Mouse (Mus musculus): Measurements from ENCODE around the gene Rps5. TPM values are rescaled to one million over a fixed set of nuclear protein-coding genes. Genes with fewer than 3 reads are reported as not detected.
"Not testable (repeated sequence)": the region's sequence is repeated elsewhere in the genome, so short reads cannot be mapped to it uniquely, and the experiment has no call there.

The Rps5 gene
- total RNA-seq (2021): 100 to 1,000 TPM; 473 to 557 TPM
- long read RNA-seq, experiment 1, transcript Rps5-201 (6 exons, 761 nt): major isoform, 305 of 347 reads
- long read RNA-seq, experiment 1, partial matches to known transcripts: 38 of 347 reads
- long read RNA-seq, experiment 1, other reads (novel, unspliced or antisense): 1 of 347 reads
- long read RNA-seq, experiment 2, transcript Rps5-201 (6 exons, 761 nt): major isoform, 427 of 468 reads
- long read RNA-seq, experiment 2, partial matches to known transcripts: 36 of 468 reads
- long read RNA-seq, experiment 2, other reads (novel, unspliced or antisense): 1 of 468 reads

DNA sequence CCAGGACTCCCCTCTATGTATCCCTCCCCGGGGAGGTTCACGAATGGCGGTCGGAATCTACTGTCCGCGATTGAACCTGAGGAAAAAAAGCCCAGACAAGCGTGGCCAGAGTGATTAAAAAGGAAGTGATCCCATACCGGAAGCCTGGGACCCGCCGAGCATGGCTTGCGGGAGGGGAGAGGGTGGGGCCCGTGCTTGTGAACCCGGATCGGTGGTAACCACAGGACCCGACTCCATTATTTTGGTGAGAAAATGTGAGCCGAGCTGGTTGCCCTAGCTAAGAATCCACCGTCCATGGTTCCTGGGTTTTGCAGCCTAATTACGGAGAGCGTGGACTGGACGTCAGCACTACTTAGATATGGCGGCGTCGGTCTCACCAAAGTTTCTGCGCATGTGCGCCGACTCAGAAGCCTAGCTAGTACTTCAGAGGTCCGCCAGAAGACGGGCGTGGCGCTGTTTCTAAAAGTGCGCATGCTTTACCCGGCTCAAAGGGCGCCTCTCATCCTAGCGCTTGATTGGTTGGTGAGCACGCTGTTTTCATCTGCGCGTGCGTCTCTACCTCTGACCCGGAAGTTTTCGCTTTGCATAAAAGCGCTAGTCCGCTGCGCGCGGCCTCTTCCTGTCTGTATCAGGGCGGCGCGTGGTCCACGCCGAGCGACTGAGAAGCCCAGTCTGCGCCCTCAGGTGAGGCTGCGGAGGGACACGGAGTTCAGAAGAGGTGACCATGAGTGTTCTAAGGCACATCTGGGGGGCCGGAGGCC, at the start of gene Rps5:
Rps5 (plus strand) TSS at position 586 of the 761 bp plus-strand sequence.
- intact Hi-C loops (cut with DNase I): loop anchor here (2.0 kb wide), 1 partner anchor 27 kb away; no protein-coding TSS in a partner anchor
- DNase-seq: peak; percentile 96 to 97

DNA sequence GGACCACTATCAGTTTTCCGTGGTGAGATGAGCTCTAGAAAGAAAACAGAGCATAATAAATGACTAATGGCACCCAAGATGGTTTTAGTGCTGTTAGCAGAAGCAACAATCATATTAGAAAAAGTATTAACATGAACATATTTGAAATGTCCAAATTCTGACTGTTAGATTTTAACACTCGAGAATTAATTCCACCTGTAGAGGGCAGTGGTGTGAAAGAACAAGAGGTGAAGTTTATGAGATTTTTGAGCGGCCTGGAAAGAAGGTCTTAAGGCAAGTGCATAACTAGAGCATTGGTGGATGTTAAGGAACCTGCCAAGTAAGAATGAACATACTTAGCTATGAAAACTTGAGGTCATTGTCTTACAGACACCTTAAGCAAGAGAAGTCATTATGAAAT, 47.8 kb upstream of the Rps5 start:
- no peak for DNase-seq
- intact Hi-C loops (cut with DNase I): no loop called here

DNA sequence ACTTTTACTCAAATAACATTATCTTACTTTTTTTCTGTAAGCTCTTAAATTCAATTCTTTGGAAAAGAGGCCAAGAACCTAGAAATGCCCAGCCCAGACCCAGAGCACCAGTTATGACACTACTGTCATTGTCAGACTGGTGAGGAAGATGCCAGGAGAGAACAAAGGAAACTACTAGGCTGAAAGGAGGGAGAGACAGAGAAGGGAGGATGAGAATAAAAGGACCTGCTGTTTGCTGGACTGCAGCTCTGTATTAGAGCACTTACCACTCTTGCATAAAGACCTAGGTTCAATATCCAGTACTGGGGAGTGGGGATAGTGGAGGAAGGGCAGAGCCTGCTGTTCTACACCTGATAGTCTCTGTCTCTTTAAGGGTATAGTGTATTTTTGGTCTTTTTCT, 42.1 kb upstream of the Rps5 start:
- DNase-seq: no peak
- intact Hi-C loops (cut with DNase I): no loop called here

DNA sequence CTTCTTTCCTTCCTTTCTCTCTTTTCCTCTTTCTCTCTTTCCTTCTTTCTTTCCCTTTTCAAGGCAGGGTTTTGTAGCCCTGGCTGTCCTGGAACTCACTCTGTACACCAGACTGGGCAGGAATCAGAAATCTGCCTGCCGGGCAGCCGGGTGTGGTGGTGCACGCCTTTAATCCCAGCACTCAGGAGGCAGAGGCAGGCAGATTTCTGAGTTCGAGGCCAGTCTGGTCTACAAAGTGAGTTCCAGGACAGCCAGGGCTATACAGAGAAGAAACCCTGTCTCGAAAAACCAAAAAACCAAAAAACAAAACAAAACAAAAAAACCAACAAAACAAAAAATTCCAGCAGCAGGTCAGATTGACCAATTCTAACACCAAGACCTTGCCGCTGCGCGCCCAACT, 41.6 kb upstream of the Rps5 start:
- intact Hi-C loops (cut with DNase I); DNase-seq: not testable (repeated sequence)

DNA sequence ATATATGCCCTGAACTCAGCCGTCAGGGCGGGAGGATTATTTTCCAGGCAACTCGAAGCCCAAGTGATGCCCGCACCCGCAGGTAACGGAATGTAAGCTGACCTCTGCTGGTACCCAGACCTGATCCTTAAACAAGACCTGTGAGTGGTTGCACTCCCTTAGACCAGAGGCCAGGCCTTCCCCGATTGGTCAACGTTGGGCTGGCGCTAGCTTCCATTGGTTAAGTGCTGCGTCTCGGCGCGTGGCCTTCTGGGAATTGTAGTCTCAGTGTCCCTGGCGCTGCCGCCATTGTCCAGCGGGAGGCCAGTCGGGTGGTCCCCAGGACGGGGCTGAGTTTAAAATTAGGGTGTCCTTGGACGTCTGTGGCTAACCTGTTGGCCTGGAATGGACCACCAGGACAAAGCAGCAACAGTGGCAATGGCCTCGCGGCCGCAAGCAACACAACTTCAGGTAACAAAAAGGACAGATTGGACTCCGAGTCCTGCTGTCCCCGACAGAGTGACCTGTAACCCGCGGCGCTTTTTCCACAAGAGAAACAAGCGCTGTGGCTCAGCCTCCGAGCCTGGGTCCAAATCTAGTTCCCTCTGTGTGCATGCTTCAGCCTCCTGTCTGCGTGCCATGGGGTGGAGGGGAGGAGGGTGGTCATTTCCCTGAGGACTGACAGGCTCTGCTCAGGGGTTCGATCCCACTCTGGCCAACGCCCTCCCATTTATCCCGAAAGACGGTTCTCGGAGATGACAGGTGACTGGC, 41.0 kb upstream of the Rps5 start, which contains the start of gene Zfp128:
Zfp128 (plus strand) TSS at position 267 of the 750 bp plus-strand sequence.
- intact Hi-C loops (cut with DNase I): no loop called here

DNA sequence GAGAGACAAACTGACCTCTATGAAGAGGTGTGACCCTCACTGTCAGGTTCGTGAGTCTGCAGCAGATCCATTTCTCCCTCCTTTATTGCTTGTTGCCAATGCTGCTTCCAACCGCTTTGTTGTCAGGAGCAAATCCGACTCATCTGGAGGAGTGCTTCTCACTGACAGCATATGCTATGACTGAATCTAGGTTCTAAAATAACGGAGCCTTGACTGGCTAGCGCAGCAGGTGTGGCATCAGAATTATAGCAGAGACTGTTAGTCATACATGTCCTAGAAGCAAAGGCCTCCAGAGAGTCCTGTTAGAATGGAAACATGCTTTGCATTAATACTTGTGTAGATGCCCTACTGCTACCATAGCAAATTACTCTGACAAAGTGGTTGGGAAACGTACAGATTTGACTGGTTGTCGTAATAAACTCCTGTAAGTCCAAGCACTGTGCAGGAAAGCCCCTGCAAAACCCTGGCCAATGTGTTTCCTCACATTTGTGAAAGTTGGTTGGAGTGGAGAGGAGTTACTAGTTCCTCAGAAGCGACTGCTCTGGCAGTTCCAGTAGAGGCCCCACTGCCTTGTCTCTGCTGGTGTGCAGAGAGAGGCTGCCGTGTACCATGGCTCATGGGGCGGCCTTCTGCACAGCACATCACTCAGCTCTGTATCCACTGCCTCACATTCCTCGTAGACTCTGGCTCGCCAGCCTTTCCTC, 35.4 kb upstream of the Rps5 start:
- no peak for DNase-seq
- intact Hi-C loops (cut with DNase I): no loop called here

More for the DNA sequence above, 41.0 kb upstream of the Rps5 start, which contains the start of gene Zfp128:
- DNase-seq: peak; percentile 89 to 93

DNA sequence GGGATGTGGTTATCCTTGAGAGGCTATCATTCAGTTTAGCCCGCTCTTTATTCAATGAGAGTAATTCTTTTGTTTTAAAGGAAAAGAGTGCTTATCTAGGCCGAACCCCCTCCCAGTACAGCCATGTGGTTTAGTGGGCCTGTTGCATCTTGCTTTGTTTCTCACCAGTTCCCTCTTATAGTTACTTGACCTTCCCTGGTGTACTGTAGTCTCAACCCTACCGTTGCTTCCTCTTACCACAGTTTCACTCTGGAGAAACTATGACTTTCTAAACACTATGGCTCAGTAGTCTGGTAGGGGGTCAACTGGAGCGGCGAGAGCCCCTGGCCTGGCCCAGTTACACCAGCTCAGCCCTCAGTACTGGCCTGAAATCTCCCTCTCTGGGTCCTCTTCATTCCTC, 34.5 kb upstream of the Rps5 start:
- intact Hi-C loops (cut with DNase I): no loop called here
- DNase-seq: no peak

DNA sequence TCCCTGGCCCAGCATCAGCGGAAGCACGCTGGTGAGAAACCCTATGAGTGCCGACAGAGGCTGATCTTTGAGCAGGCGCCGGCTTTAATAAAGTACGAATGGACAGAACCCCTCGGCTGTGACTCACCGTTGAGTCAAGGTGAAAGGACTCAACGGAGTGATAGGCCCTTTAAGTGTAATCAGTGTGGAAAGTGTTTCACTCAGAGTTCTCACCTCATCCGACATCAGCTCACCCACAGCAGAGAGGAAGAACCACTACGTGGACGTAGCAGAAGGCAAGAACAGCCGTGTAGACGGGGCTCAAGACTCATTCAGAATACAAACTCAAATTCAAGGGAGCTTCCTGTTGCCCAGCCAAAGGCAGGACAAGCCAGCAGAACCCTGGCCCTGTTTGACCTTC, 31.2 kb upstream of the Rps5 start:
- no peak for DNase-seq
- intact Hi-C loops (cut with DNase I): no loop called here

DNA sequence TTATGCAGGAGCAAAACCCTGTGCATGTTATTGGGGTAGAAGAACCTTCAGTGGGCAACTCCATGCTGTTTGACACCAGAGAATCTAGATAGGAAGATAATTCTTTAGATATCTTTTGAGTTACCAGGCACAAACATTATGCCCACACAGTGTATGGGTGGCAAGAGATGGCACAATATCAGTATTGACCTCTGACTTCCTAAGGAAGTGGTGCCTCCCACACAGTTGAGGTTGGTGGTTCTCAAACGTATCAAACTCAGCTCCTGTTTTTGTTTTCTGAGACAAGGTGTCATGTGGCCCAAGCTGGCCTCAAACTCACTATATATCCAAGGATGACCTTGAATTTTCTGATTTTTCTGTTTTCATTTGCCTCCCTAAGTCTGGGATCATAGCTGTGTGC, 30.8 kb upstream of the Rps5 start:
- intact Hi-C loops (cut with DNase I): no loop called here
- no peak for DNase-seq

DNA sequence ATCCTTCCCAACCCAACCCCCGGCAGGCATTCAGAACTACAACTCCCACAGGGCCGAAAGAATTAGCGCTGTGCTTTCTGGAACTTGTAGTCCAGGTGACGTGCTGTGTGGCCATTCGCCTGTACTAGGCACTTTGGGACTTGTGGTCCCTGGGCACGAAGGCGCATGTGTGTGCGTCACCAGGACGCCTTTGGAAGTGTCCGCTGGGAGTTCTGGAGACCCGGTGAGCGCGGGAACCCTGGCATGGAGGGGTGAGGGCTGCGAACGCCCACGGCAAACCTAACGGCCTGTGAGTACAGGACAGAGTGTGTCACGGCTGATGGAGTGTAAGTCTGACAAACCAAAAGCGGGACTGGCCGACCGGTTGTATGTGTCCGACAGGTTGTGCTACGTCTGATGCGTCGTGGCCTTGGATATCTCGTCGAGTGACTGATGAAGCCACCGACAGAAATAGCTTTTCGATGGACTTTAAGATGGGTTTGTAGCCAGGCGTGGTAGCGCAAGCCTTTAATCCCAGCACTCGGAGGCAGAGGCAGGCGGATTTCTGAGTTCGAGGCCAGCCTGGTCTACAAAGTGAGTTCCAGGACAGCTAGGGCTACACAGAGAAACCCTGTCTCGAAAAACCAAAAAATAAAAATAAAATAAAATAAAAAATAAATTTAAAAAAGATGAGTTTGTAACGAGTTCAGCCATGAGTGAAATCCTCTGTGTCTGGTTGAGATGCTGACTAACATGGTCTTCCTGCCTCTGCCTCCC, 24.3 kb upstream of the Rps5 start, which contains the start of gene Zscan22:
Zscan22 (plus strand) TSS at position 161 of the 756 bp plus-strand sequence.
- peak; percentile 88 to 89 for DNase-seq
- intact Hi-C loops (cut with DNase I): no loop called here

DNA sequence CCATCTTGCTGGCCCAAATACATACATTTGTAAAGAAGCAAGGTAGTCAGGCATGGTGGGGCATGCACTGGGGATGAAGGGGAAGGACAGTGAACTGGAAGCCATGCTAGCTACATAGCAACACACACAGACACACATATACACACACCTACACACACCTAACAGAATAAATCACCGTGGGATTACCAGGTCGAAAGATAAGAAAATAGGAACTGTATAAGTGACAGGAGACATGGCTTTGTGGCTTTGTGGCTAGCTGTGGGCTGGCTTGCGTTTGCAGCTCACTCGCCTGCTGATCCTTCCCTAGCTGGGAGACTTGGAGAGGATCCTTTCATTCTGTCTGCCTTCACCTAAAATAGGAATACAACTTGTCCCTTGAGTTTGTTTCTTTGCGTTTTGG, 20.6 kb upstream of the Rps5 start:
- intact Hi-C loops (cut with DNase I): no loop called here

DNA sequence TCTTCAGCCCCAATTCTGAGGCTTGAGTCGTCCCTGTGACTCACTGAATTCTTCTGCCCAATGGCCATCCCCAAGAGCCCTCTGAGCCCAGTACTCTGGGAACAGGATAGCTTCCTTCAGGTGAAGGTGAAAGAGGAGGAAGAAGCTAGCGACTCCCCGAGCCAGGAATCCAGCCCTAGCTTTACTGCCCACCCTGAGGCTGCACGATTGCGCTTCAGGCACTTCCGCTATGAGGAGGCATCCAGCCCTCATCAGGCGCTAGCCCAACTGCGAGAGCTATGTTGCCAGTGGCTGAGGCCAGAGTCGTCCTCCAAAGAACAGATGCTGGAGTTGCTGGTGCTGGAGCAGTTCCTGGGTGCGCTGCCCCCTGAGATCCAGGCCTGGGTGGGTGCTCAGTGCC, 18.5 kb upstream of the Rps5 start:
- intact Hi-C loops (cut with DNase I): no loop called here

More for the DNA sequence above, 20.6 kb upstream of the Rps5 start:
- DNase-seq: no peak

DNA sequence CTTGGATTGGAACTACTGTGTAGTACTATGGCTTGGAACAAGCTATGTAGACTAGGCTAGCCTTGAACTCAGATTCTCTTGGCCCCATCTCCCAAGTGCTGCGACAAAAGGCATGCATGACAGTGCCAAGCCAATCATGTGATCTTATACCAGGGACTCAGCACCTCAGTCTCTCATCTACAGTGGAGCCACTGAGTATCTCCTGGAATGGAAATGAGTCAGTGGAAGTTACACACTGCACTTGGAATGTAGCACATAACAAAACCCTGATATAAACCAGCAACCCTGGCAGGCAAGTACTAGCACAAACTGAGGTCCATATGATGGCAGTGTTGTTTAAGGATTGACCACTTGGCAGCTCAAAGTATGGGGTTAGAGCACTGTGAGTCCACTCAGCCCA, 16.9 kb upstream of the Rps5 start:
- DNase-seq: no peak
- intact Hi-C loops (cut with DNase I): loop anchor here (5.0 kb wide), 2 partner anchors 102 to 142 kb away; no protein-coding TSS in a partner anchor

More for the DNA sequence above, 18.5 kb upstream of the Rps5 start:
- DNase-seq: no peak

DNA sequence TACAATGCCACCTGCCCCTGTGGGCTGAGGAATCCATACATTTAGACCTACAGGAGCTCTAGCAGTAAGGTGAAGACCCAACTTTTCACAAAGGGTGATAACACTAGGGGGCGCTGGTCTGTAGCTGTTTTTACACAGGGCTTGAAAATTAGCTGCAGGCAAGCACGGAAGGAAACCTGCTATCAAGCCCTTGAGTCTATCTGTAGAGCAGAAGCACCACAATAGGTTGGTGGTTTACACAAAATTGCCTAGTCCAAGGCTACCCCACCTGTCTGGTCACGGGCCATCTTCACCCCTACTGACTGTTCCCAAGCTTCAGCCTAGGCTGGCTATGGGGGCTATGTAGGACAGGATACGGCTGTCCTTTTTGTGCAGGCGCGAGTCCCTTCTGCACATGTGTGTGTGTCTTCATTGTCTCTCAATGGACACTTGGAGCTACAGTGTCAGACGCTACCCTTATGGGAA, 12.6 kb upstream of the Rps5 start:
- DNase-seq: peak; percentile 37 to 68
- intact Hi-C loops (cut with DNase I): loop anchor here (5.0 kb wide), 2 partner anchors 98 to 138 kb away; no protein-coding TSS in a partner anchor

DNA sequence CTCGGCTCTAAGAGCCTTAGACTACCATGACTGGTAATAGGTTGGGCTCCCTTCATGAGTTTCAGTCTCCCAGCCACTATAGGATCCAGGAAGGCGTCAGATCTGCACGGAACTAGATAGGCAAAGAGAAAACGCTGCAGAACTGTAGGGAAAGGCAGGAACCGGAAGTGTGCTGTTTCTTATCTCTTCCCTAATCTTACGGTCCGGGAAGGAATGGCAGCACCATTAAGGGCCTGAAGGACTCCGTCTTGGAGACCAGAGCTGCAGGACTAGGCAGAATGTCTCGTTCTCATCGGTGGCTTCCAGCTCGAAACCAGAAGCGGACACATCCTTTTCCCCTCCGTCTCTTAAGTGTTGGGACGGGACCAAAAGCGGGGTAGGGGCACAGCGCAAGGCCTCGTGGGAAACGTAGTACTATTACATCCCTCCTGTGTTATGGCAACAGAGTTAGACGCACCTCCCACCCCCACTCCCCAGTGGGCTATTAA, 11.9 kb upstream of the Rps5 start:
- intact Hi-C loops (cut with DNase I): no loop called here
- DNase-seq: peak; percentile 20 to 63

DNA sequence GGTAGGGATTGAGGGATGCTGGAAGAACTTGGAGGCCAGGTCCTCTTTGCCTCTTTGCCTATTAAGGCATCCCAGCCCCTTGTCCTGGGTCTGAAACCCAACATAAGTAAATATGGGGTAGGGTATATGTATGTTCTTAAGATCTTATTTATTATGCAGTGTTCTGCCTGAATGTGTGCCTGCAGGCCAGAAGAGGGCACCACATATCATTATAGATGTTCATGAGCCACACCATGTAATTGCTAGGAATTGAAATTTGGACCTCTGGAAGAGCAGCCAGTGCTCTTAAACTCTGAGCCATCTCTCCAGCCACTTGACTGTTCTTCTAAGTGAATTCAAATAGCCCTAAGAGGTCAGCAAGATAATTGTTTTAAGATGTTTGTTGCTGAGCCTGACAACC, 8.5 kb upstream of the Rps5 start:
- no peak for DNase-seq
- intact Hi-C loops (cut with DNase I): no loop called here

DNA sequence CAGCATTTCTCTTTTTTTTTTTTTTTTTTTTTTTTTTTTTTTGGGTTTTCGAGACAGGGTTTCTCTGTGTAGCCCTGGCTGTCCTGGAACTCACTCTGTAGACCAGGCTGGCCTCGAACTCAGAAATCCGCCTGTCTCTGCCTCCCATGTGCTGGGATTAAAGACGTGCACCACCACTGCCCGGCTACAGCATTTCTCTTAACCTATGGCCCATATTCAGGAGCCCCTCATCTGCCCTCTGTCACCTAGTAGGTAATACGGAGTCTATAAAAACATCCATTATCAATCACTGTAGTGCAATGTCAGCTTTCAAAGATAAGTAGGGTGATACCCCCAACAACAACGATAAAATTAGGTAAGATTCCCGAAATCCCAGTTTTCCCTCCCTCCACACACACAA, 1.6 kb upstream of the Rps5 start:
- DNase-seq; intact Hi-C loops (cut with DNase I): not testable (repeated sequence)

DNA sequence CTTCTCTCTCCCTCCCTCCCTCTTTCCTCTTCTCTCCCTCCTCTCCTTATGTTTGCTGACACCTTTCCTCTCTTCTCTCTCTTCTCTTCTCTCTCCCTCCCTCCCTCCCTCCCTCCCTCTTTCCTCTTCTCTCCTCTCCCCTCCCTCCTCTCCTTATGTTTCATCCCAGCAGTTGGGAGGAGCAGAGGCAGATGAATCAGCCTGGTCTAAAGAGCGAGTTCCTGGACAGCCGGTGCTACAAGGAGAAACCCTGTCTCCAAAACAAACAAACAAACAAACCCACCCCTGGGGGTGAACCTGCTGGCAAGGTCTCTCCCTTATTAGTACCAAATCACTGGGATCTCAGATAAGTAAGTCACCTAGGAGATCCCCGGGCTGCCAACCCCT, 779 bp upstream of the Rps5 start:
- intact Hi-C loops (cut with DNase I): no loop called here
- DNase-seq: no peak

DNA sequence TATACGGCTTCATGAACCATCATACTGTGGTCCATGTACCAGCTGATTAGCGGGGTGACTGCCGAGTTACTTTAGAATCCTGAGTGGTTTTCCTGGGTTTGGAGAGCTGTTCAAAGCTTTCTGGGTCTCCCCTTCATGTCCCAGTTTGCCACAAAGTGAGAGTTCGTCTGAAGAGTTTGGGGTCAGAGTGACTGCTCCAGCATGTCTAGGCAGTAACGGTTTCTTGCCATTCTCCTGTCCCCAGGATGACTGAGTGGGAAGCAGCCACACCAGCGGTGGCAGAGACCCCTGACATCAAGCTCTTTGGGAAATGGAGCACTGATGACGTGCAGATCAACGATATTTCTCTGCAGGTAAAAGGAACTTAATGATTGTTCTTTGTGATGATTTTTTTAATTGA, 639 bp downstream of the Rps5 start:
- intact Hi-C loops (cut with DNase I): loop anchor here (2.0 kb wide), 1 partner anchor 26 kb away; no protein-coding TSS in a partner anchor

More for the DNA sequence above, 639 bp downstream of the Rps5 start:
- no peak for DNase-seq
